10 mouse cellular contexts compared by ENCODE assay signal in the genomic region with DNA sequence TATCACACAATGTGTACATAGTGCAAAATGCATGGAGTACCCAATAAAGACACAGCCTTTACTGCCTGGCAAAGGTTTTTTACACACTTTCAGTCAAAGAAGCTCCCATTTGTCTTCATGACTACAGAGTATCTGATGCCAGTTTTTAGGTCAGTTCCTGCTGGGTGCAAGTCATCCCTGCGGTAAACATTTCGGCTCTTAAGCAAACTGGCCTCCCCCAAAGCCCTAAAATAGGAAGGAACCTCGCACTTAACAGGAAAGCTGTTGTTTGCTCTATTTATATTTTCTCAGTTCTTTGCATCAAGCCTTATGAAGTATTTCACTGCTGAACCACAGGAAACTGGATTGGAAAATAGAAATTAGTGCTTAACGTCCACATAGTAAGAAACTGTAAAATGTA.
"Had no signal": no experiment of that assay in that cellular context is flagged by ENCODE, and none has a peak within 500 bp of the region (broad histone marks: within the 10 kb centered on the region; RNA-seq: fewer than 3 reads in every experiment).

No protein-coding gene starts in this region.

- ATAC-seq: intestine, embryonic 16.5 days; liver, postnatal 0 days; lung, postnatal 0 days; midbrain, embryonic 15.5 days had no signal

- DNase-seq: kidney, adult 2 months; kidney, postnatal 36 days; liver, postnatal 0 days; lung, embryonic 14.5 days; retina, postnatal 1 day; thymus, adult 18-20 months; thymus, postnatal 36 days had no signal
